Mouse (Mus musculus) thymus, postnatal 14 days (tissue): Measurements from ENCODE around the gene Adcy4.

Experiments used
- DNase-seq: peaks from one replicate; pipeline ENCODE4 v3.0.0; 2021

The Adcy4 gene

GRCm38 (mm10) chr14:55788256-55789050, 4.6 kb upstream of the Adcy4 start, which contains the start of gene Ripk3:
TSS of gene Ripk3 (minus strand) at chr14:55788865.
- DNase-seq, result peak; percentile 80

GRCm38 (mm10) chr14:55787731-55788130, 3.8 kb upstream of the Adcy4 start:
- peak; percentile 9 for DNase-seq

- DNase-seq, result peak; percentile 52
Observed at GRCm38 (mm10) chr14:55785195-55785594, 1.3 kb upstream of the Adcy4 start.

GRCm38 (mm10) chr14:55783171-55783957, 531 bp downstream of the Adcy4 start:
- peak; percentile 2 for DNase-seq

- peak; percentile 1 for DNase-seq
Observed at GRCm38 (mm10) chr14:55782361-55782960, 1.4 kb downstream of the Adcy4 start.

GRCm38 (mm10) chr14:55781310-55781709, 2.6 kb downstream of the Adcy4 start:
- DNase-seq, result peak; percentile 59

GRCm38 (mm10) chr14:55780736-55781135, 3.2 kb downstream of the Adcy4 start:
- DNase-seq, result peak; percentile 2

GRCm38 (mm10) chr14:55779656-55780055, 4.2 kb downstream of the Adcy4 start:
- peak; percentile 1 for DNase-seq

- peak; percentile 1 for DNase-seq
Observed at GRCm38 (mm10) chr14:55778686-55779085, 5.2 kb downstream of the Adcy4 start.

- DNase-seq, result peak; percentile 1
Observed at GRCm38 (mm10) chr14:55777806-55778205, 6.1 kb downstream of the Adcy4 start.

GRCm38 (mm10) chr14:55777176-55777575, 6.7 kb downstream of the Adcy4 start:
- no peak for DNase-seq

- no peak for DNase-seq
Observed at GRCm38 (mm10) chr14:55776711-55777110, 7.2 kb downstream of the Adcy4 start.

- no peak for DNase-seq
Observed at GRCm38 (mm10) chr14:55769087-55769703, 14.7 kb downstream of the Adcy4 start.

GRCm38 (mm10) chr14:55768555-55768954, 15.3 kb downstream of the Adcy4 start:
- no peak for DNase-seq

GRCm38 (mm10) chr14:55767519-55768414, 16.1 kb downstream of the Adcy4 start:
- DNase-seq, result peak; percentile 19

- DNase-seq, result no peak
Observed at GRCm38 (mm10) chr14:55765696-55766095, 18.2 kb downstream of the Adcy4 start, which contains the start of gene Ltb4r1. TSS of gene Ltb4r1 (plus strand) at chr14:55765962.

GRCm38 (mm10) chr14:55763166-55763565, 20.7 kb downstream of the Adcy4 start:
- DNase-seq, result no peak

GRCm38 (mm10) chr14:55762001-55762821, 21.7 kb downstream of the Adcy4 start:
- peak; percentile 42 for DNase-seq

- no peak for DNase-seq
Observed at GRCm38 (mm10) chr14:55761163-55761562, 22.7 kb downstream of the Adcy4 start, which contains the start of gene Ltb4r2. TSS of gene Ltb4r2 (plus strand) at chr14:55761428.

GRCm38 (mm10) chr14:55760156-55760555, 23.7 kb downstream of the Adcy4 start:
- DNase-seq, result peak; percentile 86

GRCm38 (mm10) chr14:55758363-55758784, 25.5 kb downstream of the Adcy4 start, which contains the start of gene Cideb:
TSS of gene Cideb (minus strand) at chr14:55758458.
- DNase-seq, result no peak
